Mouse (Mus musculus) common myeloid progenitor, adult 5-6 weeks (primary cell): ENCODE measurements at regions not wholly inside any gene's neighbourhood (a gene's known extent, or its start where the extent isn't known, plus 50 kb on each side); places are given as distances from the start of the nearest gene placed in this dataset.

Experiments
- ATAC-seq: replicated peaks from 2 replicates; pipeline ENCODE4 v1.8.0; 2016; ENCODE audit warnings: low read depth, mild to moderate bottlenecking, moderate TSS enrichment, inconsistent platforms; ENCODE audit not compliant: poor library complexity, severe bottlenecking

DNA sequence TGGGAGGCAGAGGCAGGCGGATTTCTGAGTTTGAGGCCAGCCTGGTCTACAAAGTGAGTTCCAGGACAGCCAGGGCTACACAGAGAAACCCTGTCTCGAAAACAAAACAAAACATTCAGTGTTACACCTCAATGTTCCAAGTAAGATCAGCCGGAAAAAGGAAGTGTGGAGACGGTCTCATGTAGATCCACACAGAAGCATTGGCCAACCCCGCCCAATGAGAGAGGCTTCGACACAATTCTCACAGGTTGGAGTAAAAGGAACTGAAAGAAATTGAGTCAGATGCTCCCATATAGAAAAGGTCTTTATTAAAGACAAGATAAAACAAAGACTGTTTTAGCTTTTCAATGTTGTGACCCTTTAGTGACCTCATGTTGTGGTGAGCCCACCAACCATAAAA lies 190.3 kb upstream of the Mkln1 start:
- peak; percentile 46 for ATAC-seq

DNA sequence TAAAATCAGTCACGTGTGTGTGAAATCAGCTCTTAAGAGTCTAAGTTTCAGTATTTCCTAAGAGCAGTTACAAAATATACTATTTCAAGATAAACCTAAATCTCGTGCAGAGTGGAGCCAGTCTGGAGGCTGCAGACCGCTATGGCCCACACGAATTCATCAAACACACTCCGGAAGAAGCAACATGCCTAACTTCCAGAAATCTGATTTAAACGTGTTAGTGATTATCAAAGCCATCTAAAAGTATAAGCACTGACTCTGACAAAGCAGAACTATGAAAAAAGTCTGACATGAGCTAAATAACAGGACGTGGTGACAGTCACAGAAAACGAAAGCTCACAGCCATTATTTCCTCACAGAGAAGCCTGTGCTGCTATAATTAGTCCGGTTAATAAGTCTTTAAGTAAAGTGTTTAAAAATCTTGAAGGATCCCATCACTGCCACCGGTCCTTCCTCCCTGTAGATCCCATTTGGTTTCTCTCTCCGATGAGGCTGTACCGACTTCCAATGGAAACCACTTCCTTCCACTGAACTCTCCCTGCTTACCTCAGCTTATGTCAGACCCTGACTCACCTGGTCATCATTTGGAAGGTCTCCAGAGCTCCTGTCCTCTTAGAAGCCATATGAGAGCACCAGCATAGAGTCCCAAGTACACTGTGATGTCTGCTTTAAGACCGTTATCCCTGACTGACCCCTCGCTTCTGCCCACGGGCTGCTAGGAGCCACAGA lies 189.0 kb upstream of the Mkln1 start:
- peak; percentile 27 for ATAC-seq

DNA sequence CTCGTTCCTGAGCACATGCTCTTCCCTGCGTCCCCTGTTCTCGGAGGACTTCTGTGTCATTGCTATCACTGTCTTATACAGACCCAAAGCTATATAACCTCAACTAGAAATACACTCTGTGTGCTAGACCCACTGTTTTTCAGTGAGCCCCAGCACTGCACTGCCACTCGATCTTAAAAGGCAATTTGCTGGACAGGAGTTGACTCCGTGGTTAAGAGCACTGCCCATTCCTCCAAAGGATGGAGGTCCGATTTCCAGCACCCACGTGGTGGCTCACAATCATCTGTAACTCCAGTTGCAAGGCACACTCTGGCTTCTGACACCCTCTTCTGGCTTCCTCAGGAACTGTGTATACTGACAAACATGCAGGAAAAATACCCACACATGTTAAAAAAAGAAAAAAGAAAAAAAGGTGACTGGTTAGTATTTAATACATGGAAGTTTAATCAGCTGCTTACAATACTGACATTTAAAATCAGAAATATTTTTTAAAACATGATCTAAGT lies 188.3 kb upstream of the Mkln1 start:
- ATAC-seq = 0 out of 2 replicates have a peak, but pooled peaks have one; percentile 22

DNA sequence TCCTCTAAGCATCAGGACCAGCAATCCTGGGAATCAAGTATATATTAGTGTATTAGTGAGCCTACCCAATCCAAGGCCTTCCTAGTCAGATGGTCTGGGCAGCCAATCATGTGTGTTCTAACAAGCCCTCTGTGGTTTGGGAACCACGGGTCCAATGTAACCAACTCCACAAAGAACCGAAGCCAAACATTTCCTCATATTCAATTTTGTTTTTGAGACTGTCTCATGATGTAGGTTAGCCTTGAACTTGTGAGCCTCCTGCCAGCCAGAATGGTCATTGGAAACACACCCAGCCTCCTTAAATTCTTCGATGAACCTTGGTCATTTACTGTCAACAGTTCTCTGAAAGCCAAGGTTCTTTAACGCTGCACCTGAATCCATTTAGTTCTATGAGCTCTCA lies 187.4 kb upstream of the Mkln1 start:
- ATAC-seq = no peak

DNA sequence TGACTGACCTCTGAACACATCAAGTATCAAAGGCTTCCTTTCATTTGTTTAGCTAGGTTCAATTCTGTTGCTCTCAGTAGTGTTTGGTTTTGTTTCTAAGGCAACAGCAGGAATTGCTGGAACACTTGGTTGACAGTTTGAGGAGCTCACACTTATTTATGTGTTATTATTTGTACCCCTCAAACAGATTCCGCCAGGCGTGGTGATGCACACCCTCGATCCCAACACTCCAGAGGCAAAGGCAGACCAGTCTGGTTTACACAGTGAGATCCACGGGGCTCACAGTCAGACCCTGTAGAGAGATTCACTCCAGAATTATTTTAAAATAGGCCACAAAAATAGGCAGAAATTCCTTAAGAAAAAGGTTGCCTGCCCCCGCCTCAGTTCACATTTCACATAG lies 186.9 kb upstream of the Mkln1 start:
- no peak for ATAC-seq

DNA sequence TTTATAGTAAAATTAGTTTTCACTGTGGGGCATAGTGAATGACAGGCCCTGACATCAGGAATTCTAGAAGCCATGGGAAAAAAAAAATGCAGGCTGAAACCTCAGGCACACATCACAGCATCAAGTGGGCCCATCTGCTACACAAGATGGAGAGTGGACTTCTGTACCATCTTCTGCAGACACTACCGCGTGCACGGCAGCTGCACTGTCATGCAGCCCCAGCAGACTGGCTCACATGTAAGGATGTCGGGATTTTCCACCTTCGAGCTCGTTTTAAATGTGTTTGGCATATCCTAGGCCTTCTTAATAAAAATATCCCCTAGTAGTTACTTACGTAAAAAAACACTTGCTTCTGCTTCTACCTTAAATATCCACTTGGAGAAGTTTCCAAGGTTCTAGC lies 186.5 kb upstream of the Mkln1 start:
- ATAC-seq = no peak

DNA sequence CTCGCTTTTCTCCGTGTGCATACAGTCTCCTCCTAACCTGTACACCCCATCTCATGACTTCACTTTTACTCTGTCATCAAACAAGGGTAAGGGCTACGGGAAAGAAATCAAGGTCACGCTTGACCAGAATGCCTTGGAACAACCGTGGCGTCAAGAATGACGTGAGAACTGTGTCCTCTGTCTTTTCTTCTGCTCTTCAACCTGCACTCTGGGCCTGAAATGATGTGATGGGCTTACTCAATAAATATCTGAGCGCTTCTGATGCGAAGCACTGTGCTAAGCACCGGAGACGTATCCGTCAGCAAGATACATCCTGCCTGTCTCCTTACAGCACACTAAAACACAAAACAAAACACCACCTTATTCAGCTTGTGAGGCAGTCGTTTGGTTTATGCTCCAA lies 185.8 kb upstream of the Mkln1 start:
- no peak for ATAC-seq

DNA sequence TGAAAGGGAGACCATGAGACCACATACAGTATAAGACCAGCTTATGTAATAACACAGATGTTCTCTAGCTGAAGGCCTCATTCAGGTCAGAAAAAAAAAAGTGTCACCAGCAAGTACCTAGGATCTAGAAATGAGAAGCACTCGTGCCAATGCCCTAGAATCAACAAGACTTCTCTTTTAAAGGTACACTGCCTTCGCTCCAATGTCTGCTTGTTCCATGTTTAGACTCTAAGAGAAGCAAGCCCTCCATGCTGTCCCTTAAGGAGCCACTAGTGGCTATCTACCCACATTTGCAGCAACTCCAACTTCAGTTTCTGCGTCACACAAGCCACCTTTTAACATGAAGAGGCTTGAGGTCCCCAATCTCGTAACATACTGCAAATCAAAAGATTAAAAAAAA lies 185.4 kb upstream of the Mkln1 start:
- ATAC-seq = no peak

DNA sequence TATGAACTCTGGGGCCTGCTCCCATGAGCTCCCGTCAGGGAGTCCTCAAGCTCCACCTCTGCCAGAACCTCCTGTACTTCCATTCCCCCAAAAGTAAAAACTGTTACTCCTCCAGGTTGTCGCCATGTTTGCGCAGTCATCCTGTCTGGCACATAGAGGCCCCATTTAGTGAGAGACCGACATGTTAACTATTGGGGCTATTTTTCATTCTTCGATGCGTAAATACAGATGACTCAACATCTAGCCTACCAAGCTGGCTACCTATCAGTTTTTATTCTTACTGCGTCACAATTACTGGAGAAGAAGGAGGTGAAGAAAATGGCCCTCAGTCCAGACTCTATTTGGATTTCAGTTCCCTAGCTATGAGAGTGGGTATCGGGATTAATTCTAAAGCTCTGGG lies 182.9 kb upstream of the Mkln1 start:
- ATAC-seq = no peak

DNA sequence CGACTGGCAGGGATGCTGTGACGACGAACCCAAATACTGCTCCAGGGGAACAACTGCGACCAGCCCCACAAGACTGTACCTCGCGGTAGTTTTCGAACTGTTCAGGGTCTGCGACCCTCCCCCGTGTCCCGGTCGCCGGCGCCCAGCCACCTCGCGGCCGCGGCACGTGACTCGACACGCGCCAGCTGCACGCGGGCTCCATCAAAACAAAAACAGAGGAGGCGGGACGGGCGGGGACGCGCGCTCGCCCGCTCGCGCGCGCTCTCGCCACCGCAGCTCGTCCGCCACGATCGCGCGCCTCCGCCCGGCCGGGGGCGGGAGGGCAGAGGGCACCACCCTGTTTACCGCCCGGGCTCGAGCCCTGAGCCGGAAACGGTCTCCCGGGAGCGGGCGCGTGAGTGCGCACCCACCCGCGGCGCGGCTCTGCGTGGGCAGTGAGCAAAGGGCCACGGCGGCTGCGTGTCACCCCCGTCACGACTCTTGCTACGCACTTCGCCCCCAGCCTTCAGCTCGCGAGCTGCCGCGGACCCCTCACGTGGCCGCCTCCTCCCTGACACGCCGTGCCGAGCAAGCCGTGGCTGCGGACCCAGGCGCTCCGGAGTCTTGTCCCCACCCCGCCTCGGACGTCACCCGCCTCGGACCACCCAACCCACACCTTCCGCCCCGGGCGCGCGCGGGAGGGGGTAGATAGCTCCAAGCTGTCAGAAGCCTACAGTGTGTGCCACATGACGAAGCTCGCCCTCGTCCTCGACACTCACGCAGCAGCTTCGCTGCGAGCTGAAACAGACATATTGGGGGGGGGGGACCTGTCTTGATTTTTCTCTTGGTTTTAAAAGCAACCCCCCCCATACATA lies 182.1 kb upstream of the Mkln1 start:
- ATAC-seq = peak; percentile 57

DNA sequence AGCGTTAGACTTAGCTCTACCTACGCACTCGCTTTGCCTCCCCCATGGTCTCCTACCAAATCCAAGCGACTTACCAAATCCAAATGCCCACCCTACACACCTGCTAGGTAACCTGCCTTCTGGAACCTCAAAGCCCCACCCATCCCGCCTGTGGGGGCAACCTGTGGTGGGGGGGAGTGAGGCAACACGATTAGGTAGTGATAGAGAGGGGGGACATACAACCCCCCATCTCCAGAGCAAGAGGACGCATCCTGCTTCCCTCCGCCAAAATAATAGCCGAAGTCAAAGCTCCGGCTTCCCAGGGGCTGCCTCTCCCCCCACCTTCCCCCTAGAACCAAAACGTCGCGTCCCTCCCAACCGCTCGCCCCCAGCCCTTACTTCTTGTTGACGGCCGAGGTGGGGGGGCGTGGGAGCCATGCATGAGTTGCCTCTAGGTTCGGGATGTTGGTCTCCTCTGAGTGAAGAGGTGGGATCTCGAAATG lies 181.4 kb upstream of the Mkln1 start:
- no peak for ATAC-seq

DNA sequence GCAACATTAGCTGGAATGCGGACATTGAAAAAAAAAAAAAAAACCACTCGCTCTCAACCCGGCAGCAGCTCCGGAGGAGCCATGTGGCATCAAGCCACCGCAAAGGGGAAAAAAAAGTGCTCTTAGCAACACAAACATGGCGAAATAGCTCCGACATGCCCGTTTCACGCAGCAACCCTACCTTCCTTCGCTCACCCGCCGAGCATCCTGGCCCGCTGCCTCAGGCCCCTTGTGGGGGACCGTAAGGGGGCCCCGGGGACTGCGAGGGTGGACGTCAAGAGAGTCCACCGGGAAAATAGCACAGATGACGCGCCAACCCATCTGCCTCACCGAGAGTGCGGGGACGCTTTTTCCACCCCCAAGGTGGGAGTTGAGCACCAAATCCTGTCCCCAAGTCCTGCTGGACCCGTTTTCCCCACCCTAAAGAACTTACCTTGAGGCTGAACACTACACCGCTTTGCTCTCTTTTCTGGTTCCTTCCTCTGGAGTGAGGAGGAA lies 180.8 kb upstream of the Mkln1 start:
- no peak for ATAC-seq

DNA sequence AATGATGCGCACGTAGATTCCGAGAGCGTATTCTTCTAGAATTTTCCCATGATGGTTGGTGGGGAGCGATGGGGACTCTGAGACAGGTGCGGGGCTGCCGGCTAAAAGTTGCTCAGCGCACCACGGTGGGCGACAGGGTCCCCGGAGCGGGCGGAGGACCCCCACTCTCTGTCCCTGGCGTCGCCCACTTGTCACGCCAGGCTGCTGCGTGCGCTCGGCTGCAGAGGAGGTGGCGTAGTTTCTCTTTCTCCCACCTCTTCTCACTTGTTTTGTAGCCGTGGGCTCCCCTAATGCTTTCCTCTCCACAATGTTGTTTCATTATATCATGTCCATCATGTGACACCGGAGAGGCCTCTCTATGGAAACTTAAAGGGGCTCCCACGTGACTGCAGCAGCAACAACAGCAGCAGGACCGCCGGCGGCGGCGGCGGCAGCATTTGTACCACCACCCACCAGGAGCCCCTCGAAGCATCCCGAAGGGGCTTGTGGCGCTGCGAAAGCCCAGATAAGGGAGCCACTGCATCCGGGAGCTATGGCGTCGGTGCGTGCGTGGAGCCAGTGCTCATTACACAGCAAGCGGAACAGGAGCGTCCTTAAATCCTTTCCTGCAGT lies 180.3 kb upstream of the Mkln1 start:
- peak; percentile 19; the same call in 1 of the 2 replicates for ATAC-seq

DNA sequence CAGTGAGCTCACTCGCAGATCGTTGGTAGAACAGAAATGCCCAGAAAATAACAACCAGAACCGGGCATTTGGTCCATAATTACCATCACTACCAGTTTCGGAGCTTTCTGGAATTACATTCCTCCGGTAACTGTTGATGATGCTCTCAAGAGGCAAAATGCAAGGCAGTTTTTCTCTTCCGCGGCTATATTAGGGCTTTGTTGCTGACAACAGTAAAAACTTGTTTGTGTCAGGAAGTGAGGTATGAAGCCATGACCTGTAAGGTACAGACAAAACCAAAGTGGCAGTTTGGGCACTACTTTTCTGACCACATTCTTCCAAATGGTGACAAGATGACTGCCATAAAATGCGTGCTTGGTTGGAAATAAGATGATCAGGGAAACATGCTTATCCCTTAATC lies 179.7 kb upstream of the Mkln1 start:
- no peak for ATAC-seq

DNA sequence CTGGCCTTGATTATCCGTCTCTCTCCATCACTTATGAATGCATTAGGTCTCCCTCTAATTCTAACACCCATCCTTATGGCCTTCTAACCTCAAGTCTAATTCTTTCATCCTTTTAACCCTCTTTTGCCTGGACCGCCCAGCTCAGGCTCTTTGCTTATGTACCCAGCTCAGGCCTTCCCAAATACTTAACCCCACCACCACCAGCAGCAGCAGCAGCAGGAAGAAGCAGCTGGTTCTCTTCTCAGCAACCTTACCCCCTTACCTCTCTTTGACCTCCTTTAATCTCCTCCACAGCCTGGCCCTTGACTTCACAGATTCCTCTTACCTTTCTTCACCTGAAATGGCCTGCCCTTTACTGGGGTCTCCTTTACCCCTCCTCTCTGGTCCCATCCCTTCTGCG lies 178.8 kb upstream of the Mkln1 start:
- no peak for ATAC-seq

DNA sequence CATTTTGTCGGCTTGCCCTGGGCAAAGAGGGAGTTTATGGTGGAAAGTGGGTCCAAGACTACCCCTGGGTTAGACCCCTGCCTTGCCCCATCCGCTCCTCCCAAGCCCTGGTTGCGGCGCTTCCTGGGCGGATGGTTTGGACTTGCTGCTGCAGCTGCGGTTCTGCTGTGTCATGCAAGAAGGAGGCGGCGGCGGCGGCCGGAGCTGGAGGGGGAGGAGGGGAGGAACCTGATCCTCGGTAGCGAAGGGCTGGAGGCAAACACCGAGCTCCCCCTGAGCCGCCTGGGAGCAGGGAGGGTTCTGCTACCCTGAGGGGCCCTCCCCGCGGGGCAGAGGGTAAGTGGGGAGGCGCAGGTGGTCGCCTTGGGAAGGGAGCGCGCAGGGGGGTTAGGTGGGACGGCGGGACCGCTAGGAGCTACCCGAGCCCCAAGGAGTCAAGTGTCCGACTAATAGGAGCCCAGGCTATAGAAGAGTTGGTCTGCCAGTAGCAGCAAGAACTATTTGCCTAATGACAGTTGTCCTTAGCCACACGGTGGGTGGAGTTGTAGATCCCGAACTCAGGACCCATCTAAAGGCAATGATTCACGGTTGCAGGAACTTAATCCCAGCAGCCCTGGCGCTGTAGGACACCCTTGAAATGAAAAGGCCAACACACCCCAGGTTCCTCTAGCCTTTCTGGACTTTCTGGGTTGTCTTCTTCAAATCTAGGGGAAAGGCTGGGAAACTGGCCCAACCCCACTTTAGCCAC lies 178.2 kb upstream of the Mkln1 start:
- ATAC-seq = peak; percentile 55

DNA sequence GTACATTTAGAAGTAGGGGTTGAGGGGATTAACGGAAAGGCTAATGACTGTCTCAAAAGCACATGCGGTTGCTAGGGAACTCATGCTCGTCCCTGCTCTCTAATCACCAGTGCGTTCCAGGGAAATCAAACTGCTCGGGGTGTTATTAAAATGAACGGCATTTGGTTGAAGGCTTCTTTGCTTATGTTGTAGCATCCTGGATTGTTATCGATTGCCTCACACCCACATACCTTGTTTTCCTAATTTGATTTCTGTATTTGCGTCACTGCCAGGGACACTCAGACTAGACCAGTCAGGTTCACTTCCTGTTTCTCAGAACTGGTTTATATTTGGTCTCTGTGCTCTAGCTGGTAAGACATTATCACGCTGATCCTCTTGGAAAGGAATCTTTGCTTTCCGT lies 177.0 kb upstream of the Mkln1 start:
- no peak; the same call in 1 of the 2 replicates for ATAC-seq

DNA sequence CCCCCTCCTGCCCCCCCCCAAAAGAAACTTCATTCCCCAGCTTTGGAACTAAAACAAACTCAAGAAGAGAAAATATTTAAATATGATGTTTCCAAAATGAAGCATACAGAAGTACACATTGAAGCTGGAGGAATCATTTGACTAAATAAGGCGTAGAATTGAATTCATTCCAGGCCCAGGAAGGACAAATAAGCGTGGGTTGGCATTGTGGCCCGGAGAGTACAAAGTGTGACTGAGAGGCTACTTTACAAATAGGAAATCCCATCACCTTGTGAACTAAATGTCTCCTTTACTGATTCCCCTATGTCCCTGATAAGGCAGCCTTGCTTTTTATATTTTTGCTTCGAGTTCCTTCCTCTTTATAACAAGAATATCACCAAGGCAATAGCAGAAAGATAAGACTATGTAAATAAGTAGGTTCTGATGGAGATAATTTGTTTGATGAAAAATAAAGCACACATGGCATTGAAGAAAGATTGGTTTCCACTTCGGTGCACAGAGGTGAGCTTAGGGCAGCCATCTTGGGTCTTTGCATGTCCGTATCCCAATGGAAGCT lies 176.4 kb upstream of the Mkln1 start:
- no peak for ATAC-seq

DNA sequence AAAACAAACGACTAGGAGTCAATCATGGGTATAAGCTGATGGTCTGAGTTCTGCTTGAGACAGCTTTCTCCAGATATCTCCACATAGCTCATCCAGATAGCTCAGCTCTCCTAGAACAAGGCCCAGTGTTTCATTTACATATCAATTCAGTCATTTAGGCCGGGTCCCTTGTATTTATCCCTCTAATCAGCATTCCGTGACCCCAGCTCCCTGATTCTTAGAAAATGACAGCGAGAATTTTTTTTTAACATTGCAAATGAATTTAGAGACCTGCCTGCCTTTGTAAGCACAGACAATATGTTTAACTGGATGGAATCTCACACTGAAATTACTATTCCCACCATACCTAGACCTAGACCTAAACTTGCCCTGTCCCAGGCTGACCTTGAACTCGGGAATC lies 171.1 kb upstream of the Mkln1 start:
- ATAC-seq = no peak

DNA sequence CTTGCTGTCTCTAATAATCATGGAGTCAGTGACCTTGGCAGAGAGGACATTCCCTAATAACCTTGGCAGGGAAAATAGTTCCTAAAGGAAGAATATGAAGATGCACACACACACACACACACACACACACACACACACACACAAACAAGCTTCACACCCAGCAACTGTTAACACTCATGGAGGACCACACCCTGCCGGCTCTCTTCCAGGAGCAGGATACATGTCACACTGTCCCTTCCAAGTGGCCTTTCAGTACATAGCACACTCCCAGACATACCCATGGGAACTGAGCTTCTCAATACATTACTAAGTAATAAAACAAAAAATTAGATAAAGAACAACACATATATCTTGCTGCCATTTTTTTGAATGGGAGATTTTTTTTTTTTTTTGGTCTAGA lies 170.5 kb upstream of the Mkln1 start:
- no peak for ATAC-seq
